Mouse (Mus musculus) embryonic facial prominence, embryonic 11.5 days (tissue): Measurements from ENCODE around the gene Ncl. TPM values are rescaled to one million over a fixed set of nuclear protein-coding genes. Genes with fewer than 3 reads are reported as not detected.

Source experiments
- ATAC-seq: fragments of 200-750 bp; cut with Nextera tagmentation; replicated peaks from 2 replicates; pipeline ENCODE4 v1.8.0; 2017; ENCODE audit warnings: low read depth; ENCODE audit not compliant: insufficient number of reproducible peaks, low FRiP score, low TSS enrichment
- DNase-seq: peaks from one replicate; pipeline ENCODE4 v3.0.0-alpha.2; 2015; ENCODE audit warnings: low spot score
- H3K27ac ChIP-seq: fragments of 300-500 bp; sonication (generic); replicated peaks from 2 replicates; pipeline ENCODE4 v1.5.1; 2014; ENCODE audit warnings: mild to moderate bottlenecking, low read depth, low read length, control low read depth
- H3K27me3 ChIP-seq: fragments of 300-500 bp; sonication (generic); 2 replicates; pipeline ENCODE4 v1.6.1; 2014; ENCODE audit warnings: mild to moderate bottlenecking, low read length, moderate library complexity, mixed read lengths; ENCODE audit not compliant: control insufficient read depth, insufficient read depth
- H3K36me3 ChIP-seq: fragments of 300-500 bp; sonication (generic); replicated peaks from 2 replicates; pipeline ENCODE4 v1.6.1; 2014; ENCODE audit warnings: low read depth, mild to moderate bottlenecking, low read length, moderate library complexity, mixed read lengths; ENCODE audit not compliant: control insufficient read depth, insufficient read depth
- H3K4me1 ChIP-seq: fragments of 300-500 bp; sonication (generic); 2 replicates; pipeline ENCODE4 v1.6.1; 2014; ENCODE audit warnings: low read length, mixed read lengths; ENCODE audit not compliant: control insufficient read depth, insufficient read depth
- H3K4me2 ChIP-seq: fragments of 300-500 bp; sonication (generic); 2 replicates; pipeline ENCODE4 v1.6.1; 2014; ENCODE audit warnings: low read depth, mild to moderate bottlenecking, control low read depth, low read length, moderate library complexity
- H3K4me3 ChIP-seq: fragments of 300-500 bp; sonication (generic); 2 replicates; pipeline ENCODE4 v1.5.1; 2014; ENCODE audit warnings: low read depth, low read length, control low read depth
- H3K9ac ChIP-seq: fragments of 300-500 bp; sonication (generic); replicated peaks from 2 replicates; pipeline ENCODE4 v1.6.1; 2014; ENCODE audit warnings: mild to moderate bottlenecking, control low read depth, low read length
- H3K9me3 ChIP-seq: fragments of 300-500 bp; sonication (generic); replicated peaks from 2 replicates; pipeline ENCODE4 v1.6.1; 2016; ENCODE audit warnings: mild to moderate bottlenecking, low read length, inconsistent platforms, mixed read lengths; ENCODE audit not compliant: control insufficient read depth
- WGBS: fragments of 180-500 bp; shearing (Covaris S2); extraction: QIAGEN DNeasy Blood & Tissue Kit; methylation state at CpG from one replicate; pipeline ENCODE4 v1.1.7; 2014; 5-methylcytosine and 5-hydroxymethylcytosine counted together
- polyA plus RNA-seq: library from polyadenylated mRNA; unstranded; fragments of >200 nt; fragmentation: Nextera tagmentation; extraction: Ambion mirVana; gene quantifications from 2 replicates; pipeline ENCODE4 v1.2.1, GENCODE M21; 2014

Gene Ncl
- polyA plus RNA-seq, 1 experiment from 2014 or later, result 429 TPM

DNA sequence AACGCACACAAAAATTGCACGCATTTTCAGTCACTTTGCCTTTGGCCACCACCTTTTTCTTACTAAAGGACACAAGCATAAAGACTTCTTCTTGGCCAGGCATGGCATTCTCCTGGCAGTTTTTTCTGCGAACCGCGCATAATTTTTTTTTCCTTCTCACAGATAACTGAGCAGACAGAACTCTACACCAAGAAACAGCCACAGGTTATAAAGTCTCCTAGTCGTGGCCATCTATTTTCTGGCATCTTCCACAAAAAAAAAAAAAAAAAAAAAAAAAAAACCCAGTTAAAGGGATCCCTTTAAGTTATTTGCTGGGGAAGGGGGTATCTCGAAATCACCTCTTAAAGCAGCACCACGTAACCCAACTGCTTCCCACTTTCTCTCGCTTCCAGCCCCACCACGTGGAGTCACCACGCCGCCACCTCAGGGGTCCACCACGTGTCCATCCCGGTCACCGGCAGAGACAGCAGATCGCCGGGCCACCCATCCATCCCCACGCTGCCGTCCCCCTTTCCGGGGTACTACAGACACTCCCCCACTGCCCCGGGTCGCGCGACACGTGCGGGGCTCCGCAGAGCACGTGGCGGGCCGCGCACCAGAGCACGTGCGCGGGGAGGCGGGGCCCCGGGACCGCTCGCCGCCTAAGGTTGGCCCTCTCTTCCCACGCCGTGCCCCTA, 833 bp downstream of the Ncl start:
- Histone ChIP-seq H3K4me2 (peak overlapping the region; percentile 73), H3K36me3 (peaks cover 5% of the 10 kb centered on the region; the same call in 1 of the 2 replicates), H3K27me3 (no peaks in the 10 kb centered on the region), H3K9ac (peak overlapping the region; percentile 91), H3K4me1 (no peaks in the 10 kb centered on the region), H3K27ac (peak overlapping the region; percentile 90), H3K9me3 (no peaks in the 10 kb centered on the region), H3K4me3 (peak overlapping the region; percentile 68)
- no peak for ATAC-seq
- no peak for DNase-seq
- WGBS, result under 1% methylated on average over 41 of the region's 41 CpGs

DNA sequence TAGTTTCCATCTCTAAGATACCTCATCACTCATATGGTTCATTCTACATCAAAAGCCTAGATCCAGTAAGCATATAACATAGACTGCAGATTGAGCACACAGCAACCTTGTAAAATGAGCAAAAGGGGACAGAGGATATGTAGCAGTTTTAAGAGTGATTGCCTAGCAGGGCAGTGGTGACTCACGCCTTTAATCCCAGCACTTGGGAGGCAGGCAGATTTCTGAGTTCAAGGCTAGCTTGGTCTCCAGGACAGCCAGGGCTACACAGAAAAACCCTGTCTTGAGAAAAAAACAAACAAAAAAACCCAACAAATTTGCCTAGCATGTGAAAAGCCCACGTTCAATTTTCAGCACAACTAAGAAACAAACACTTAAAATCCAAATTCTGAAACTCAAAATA, 5.0 kb downstream of the Ncl start:
- Histone ChIP-seq H3K27ac (no peak overlapping the region), H3K4me2 (no peak overlapping the region), H3K4me3 (no peak overlapping the region), H3K9me3 (no peaks in the 10 kb centered on the region), H3K9ac (no peak overlapping the region), H3K27me3 (no peaks in the 10 kb centered on the region), H3K4me1 (no peaks in the 10 kb centered on the region), H3K36me3 (peaks cover 19% of the 10 kb centered on the region)
- ATAC-seq (no peak), DNase-seq (no peak)
- 83% methylated on average over 2 of the region's 2 CpGs for WGBS

DNA sequence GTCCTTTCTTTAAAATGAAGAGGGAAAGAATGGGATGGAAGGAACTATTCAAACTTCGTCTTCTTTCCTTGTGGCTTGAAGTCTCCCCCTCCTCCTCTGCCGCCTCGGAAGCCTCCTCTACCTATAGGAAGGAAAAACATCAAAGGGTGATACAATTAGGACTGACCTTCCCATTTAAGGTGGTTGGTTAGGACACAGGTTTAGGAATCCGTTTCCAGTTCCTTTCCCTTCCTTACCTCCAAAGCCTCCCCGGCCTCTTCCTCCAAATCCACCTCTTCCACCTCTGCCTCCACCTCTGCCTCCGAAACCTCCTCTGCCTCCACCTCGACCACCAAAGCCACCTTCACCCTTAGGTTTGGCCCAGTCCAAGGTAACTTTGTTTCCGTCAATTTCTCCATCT, 8.6 kb downstream of the Ncl start:
- Histone ChIP-seq H3K27ac (no peak overlapping the region), H3K36me3 (peaks cover 19% of the 10 kb centered on the region), H3K9me3 (no peaks in the 10 kb centered on the region), H3K4me1 (no peaks in the 10 kb centered on the region), H3K4me2 (no peak overlapping the region), H3K27me3 (no peaks in the 10 kb centered on the region), H3K4me3 (no peak overlapping the region), H3K9ac (no peak overlapping the region)
- ATAC-seq, result no peak
- no peak for DNase-seq
- 91% methylated on average over 8 of the region's 8 CpGs for WGBS

DNA sequence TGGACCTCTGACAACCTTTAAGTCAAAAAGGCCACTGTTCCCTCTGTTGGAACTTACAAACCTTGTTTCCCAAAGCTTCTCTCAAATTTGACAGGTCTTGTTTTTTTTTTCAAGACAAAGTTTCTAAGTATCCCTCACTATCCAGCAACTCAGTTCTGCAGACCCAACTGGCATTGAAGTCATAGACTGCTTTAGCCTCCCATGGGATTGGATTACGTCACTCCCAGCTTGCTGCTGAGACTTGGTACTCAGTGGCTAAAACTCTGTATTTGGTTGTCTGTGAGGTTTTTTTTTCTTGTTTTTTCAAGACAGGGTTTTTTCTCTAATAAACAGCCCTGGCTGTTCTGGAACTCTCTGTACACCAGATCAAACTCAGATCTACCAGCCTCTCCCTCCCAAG, 9.5 kb downstream of the Ncl start:
- peaks cover 19% of the 10 kb centered on the region for H3K36me3 ChIP-seq
- no peak overlapping the region for H3K4me3 ChIP-seq
- DNase-seq (no peak), ATAC-seq (no peak)
- no peaks in the 10 kb centered on the region for H3K27me3 ChIP-seq
- WGBS, result 96% methylated on average over 1 of the region's 1 CpGs
- no peak overlapping the region for H3K9ac ChIP-seq
- no peak overlapping the region for H3K27ac ChIP-seq
- H3K9me3 ChIP-seq, result no peaks in the 10 kb centered on the region
- no peaks in the 10 kb centered on the region for H3K4me1 ChIP-seq
- no peak overlapping the region for H3K4me2 ChIP-seq

DNA sequence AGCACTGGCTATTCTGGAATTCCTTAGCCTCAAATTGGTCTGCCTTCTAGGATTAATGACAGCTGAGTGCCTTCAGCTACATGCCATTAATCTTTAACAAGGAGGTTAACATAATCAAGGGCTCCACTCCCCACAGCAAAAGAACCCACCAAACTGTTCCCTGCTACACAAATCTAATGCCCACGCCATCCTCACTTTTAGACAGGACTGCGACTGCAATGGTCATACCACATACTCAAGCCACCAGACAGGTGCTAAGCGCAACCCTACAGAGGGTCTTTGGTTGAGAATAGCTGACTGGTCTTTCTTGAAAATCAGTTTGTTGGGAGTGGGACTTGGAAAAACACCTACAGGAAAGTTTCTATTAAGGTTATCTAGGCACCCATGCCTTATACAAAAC, 10.0 kb downstream of the Ncl start:
- Histone ChIP-seq H3K27ac (no peak overlapping the region), H3K27me3 (no peaks in the 10 kb centered on the region), H3K9ac (no peak overlapping the region), H3K4me1 (no peaks in the 10 kb centered on the region), H3K36me3 (peaks cover 15% of the 10 kb centered on the region), H3K4me3 (no peak overlapping the region), H3K9me3 (no peaks in the 10 kb centered on the region), H3K4me2 (no peak overlapping the region)
- WGBS, result 88% methylated on average over 3 of the region's 3 CpGs
- DNase-seq (no peak), ATAC-seq (no peak)

DNA sequence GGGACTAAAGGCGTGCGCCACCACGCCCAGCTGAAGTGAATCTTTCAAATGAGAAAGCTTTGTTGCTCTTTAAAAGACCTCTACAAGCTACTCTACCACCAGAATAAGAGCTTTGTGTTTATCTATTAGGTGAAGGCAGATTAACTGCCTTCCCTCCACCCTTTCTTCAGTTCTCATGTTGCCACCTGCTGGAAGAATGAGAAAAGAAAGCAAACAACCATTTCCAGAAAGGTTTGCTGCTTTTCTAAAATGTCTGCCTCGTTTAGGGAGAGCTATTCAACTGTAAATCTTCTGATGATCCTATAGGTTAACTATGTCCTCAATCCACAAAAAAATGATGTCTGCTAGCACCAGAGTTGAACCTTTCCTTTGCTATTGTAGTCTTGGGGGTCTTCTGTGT, 10.4 kb downstream of the Ncl start:
- no peak overlapping the region for H3K4me2 ChIP-seq
- no peaks in the 10 kb centered on the region for H3K27me3 ChIP-seq
- no peak overlapping the region for H3K27ac ChIP-seq
- no peak for ATAC-seq
- no peaks in the 10 kb centered on the region for H3K9me3 ChIP-seq
- no peak for DNase-seq
- WGBS, result 77% methylated on average over 4 of the region's 4 CpGs
- no peaks in the 10 kb centered on the region for H3K4me1 ChIP-seq
- peaks cover 14% of the 10 kb centered on the region for H3K36me3 ChIP-seq
- H3K4me3 ChIP-seq, result no peak overlapping the region
- no peak overlapping the region for H3K9ac ChIP-seq

DNA sequence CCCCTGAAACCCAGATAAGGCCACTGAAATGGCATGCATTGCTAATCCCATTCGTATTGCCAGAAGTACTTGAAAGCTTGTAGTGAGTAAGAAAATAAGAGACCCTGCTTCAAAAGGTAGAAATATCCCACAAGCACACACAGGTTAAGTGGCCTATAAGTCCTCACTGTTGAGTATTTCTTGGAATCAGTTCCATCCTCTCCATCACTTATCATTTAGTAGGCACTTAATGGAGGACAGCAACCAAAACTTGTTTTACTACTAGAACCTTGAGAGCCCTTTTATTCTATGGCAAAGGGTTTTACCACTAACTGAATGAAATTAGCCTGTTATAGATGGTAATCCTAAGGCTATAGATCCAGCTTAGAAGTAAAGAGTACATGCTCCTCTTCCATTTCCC, 11.1 kb downstream of the Ncl start:
- no peaks in the 10 kb centered on the region for H3K27me3 ChIP-seq
- no peak overlapping the region for H3K9ac ChIP-seq
- no peak overlapping the region for H3K4me2 ChIP-seq
- DNase-seq, result no peak
- H3K9me3 ChIP-seq, result no peaks in the 10 kb centered on the region
- no peak overlapping the region for H3K27ac ChIP-seq
- no peaks in the 10 kb centered on the region for H3K4me1 ChIP-seq
- no peak for ATAC-seq
- 55% methylated on average over 1 of the region's 1 CpGs for WGBS
- H3K4me3 ChIP-seq, result no peak overlapping the region
- peaks cover 13% of the 10 kb centered on the region for H3K36me3 ChIP-seq

DNA sequence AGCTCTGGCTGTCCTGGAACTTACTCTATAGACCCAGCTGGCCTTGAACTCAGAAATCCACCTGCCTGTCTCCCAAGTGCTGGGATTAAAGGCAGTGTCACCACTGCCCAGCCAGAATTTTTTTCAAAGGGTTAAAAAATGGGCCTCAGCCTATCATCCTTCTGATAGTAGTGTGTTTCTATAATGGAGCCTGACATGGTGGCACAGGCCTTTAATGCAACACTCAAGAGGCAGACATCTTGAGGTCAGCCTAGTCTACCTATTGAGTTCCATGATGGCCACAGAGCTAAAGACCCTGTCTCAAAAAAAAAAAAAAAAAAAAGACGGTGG, 11.5 kb downstream of the Ncl start:
- H3K27ac ChIP-seq, result no peak overlapping the region
- no peak for DNase-seq
- no peak for ATAC-seq
- no peaks in the 10 kb centered on the region for H3K4me1 ChIP-seq
- H3K9ac ChIP-seq, result no peak overlapping the region
- H3K36me3 ChIP-seq, result peaks cover 11% of the 10 kb centered on the region
- no peaks in the 10 kb centered on the region for H3K27me3 ChIP-seq
- H3K4me3 ChIP-seq, result no peak overlapping the region
- H3K9me3 ChIP-seq, result no peaks in the 10 kb centered on the region
- WGBS, result 57% methylated on average over 1 of the region's 1 CpGs
- no peak overlapping the region for H3K4me2 ChIP-seq
